Mouse (Mus musculus) embryonic fibroblast, embryonic 13.5 days (primary cell): ENCODE measurements around the gene Ctnnbl1.

Experiments used
- CTCF ChIP-seq: IDR thresholded peaks from 2 replicates; pipeline ENCODE4 v1.5.1; 2011; ENCODE audit warnings: mild to moderate bottlenecking, control low read depth, low read length, moderate library complexity, borderline replicate concordance; ENCODE audit not compliant: insufficient read depth
- POLR2A ChIP-seq: IDR thresholded peaks from 2 replicates; pipeline ENCODE4 v1.6.1; 2011; ENCODE audit warnings: low read depth, mild to moderate bottlenecking, control low read depth, low read length, moderate library complexity

GRCm38 (mm10) chr2:157712677-157713076 lies 24.5 kb upstream of the Ctnnbl1 start:
- TF ChIP-seq CTCF (no peak), POLR2A (no peak)
